Mouse (Mus musculus) cerebellum, adult 11-12 months (tissue): Measurements from ENCODE around the gene Layn.
A peak's percentile ranks its signal among the peaks of the same experiment; 100 is the strongest.

ENCODE experiments used
- DNase-seq: peaks from one replicate; pipeline ENCODE4 v3.0.0; 2022

The Layn gene

GRCm38 (mm10) chr9:51076979-51077315 lies at the start of gene Layn:
Gene Layn, minus strand, starts transcription at chr9:51077094.
- DNase-seq: peak; percentile 26

- no peak for DNase-seq
Measured at GRCm38 (mm10) chr9:51114767-51115166, 37.9 kb upstream of the Layn start.

- no peak for DNase-seq
Measured at GRCm38 (mm10) chr9:51105751-51106150, 28.9 kb upstream of the Layn start.

- peak; percentile 11 for DNase-seq
Measured at GRCm38 (mm10) chr9:51103808-51104514, 27.1 kb upstream of the Layn start.

GRCm38 (mm10) chr9:51102963-51103807 lies 26.3 kb upstream of the Layn start:
- DNase-seq: peak; percentile 19

GRCm38 (mm10) chr9:51101756-51102425 lies 25.0 kb upstream of the Layn start, which contains the start of gene 4833427G06Rik:
Gene 4833427G06Rik, minus strand, starts transcription at chr9:51102078.
- peak; percentile 27 for DNase-seq

GRCm38 (mm10) chr9:51096306-51096705 lies 19.4 kb upstream of the Layn start:
- DNase-seq: no peak

- DNase-seq: no peak
Measured at GRCm38 (mm10) chr9:51093697-51094096, 16.8 kb upstream of the Layn start.

- DNase-seq: no peak
Measured at GRCm38 (mm10) chr9:51081614-51082013, 4.7 kb upstream of the Layn start.

GRCm38 (mm10) chr9:51076300-51076978 lies 455 bp downstream of the Layn start:
- DNase-seq: peak; percentile 21

GRCm38 (mm10) chr9:51075780-51076179 lies 1.1 kb downstream of the Layn start:
- peak; percentile 69 for DNase-seq

GRCm38 (mm10) chr9:51070801-51071200 lies 6.1 kb downstream of the Layn start:
- DNase-seq: no peak

GRCm38 (mm10) chr9:51068202-51068601 lies 8.7 kb downstream of the Layn start:
- no peak for DNase-seq

- DNase-seq: no peak
Measured at GRCm38 (mm10) chr9:51060601-51061000, 16.3 kb downstream of the Layn start, which contains the start of gene Btg4. Gene Btg4, plus strand, starts transcription at chr9:51060901.

GRCm38 (mm10) chr9:51058951-51059521 lies 17.9 kb downstream of the Layn start:
- no peak for DNase-seq

GRCm38 (mm10) chr9:51056360-51057324 lies 20.3 kb downstream of the Layn start:
- DNase-seq: no peak

GRCm38 (mm10) chr9:51052180-51052579 lies 24.7 kb downstream of the Layn start:
- DNase-seq: no peak

- no peak for DNase-seq
Measured at GRCm38 (mm10) chr9:51042136-51042535, 34.8 kb downstream of the Layn start.

GRCm38 (mm10) chr9:51041491-51041980 lies 35.4 kb downstream of the Layn start:
- no peak for DNase-seq

GRCm38 (mm10) chr9:51032785-51033529 lies 43.9 kb downstream of the Layn start:
- DNase-seq: no peak
